In the genomic region with DNA sequence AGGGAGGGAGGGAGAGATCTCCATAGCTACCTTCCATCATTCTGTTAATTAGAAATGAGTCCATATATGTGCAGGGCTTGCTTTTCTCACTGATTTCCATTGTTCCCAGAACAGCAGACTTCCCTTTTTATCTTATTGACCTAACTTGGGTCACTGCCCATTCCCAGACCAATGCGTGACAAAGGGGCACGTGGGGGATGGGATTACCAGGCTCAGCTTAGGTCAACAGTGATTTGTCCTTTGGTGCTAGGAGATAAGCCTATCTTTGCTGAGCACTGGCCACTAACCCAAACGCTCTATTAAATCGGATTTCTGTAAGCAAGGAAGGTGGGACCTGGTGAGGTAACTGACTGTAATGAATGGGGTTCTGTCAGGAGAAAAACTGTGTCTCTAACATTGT, we compare ENCODE assay signal across 33 mouse cellular contexts. TPM values are rescaled to one million over a fixed set of nuclear protein-coding genes. Genes with fewer than 3 reads are reported as not detected.
DNase-seq lines count a peak whose midpoint lies in the region; ATAC-seq and TF ChIP-seq lines count a peak whose summit lies in the region.
"Had no signal": no experiment of that assay in that cellular context is flagged by ENCODE, and none has a peak within 500 bp of the region (broad histone marks: within the 10 kb centered on the region; RNA-seq: fewer than 3 reads in every experiment).

No protein-coding gene starts in this region.

- intact Hi-C loops in gastrocnemius, adult 2 months (cut with DNase I): loop anchor here (10.0 kb wide), 1 partner anchor 1109 kb away; the partner anchor contains the start of gene Pbdc1

- peaks cover 15% of the 10 kb centered on the region; the same call in 1 of the 2 replicates for H3K4me1 ChIP-seq in liver, adult 2 months (ENCODE audit: control insufficient read depth, insufficient read depth, low read length)
- peaks cover 19% of the 10 kb centered on the region for H3K4me1 ChIP-seq in liver, embryonic 12.5 days
- H3K4me1 ChIP-seq: intestine, embryonic 15.5 days; neural tube, embryonic 12.5 days; stomach, embryonic 15.5 days had no signal

- peaks cover 8% of the 10 kb centered on the region; the same call in 1 of the 2 replicates for H3K79me2 ChIP-seq in liver, adult 2 months (ENCODE audit: control insufficient read depth, insufficient read depth, low read length)

- no peak for TF ChIP-seq POLR2A in liver, adult 2 months (IDR thresholded peaks at IDR 0.05; ENCODE audit: extremely low read depth, insufficient read depth, low read length)

- H3K4me3 ChIP-seq in liver, adult 2 months (ENCODE audit: insufficient read depth, low read depth, low read length): no peak overlapping the region
- no peak overlapping the region for H3K4me3 ChIP-seq in liver, embryonic 12.5 days
- no peak overlapping the region for H3K4me3 ChIP-seq in gastrocnemius, adult 2 months
- H3K4me3 ChIP-seq: embryonic facial prominence, embryonic 12.5 days; heart, adult 2 months; heart, embryonic 12.5 days; hindbrain, embryonic 12.5 days; intestine, embryonic 15.5 days; liver, embryonic 13.5 days; myocyte; neural tube, embryonic 12.5 days; stomach, embryonic 15.5 days had no signal

- no peaks in the 10 kb centered on the region for H3K9me3 ChIP-seq in liver, embryonic 12.5 days (replicated peaks)
- H3K9me3 ChIP-seq: embryonic facial prominence, embryonic 12.5 days; heart, embryonic 12.5 days; hindbrain, embryonic 12.5 days; intestine, embryonic 15.5 days; liver, embryonic 13.5 days; neural tube, embryonic 12.5 days; stomach, embryonic 15.5 days had no signal

- DNase-seq in liver, adult 2 months (ENCODE audit: extremely low read depth, low read depth, low spot score): peak; percentile 73
- DNase-seq in embryo, embryonic 10 days (ENCODE audit: low spot score): peak; percentile 57
- peak; percentile 25 for DNase-seq in embryo, embryonic 9.5 days (ENCODE audit: extremely low spot score)
- peak; percentile 34 for DNase-seq in retina, postnatal 7 days (ENCODE audit: low read depth, low spot score)
- no peak for DNase-seq in gastrocnemius, adult 2 months
- DNase-seq in adrenal gland, postnatal 36 days: no peak
- no peak for DNase-seq in layer of hippocampus, adult 9-10 months (ENCODE audit: low spot score)
- DNase-seq: adrenal gland, postnatal 14 days; B cell, adult 2 months; cerebellum, adult 18-20 months; cerebellum, postnatal 10 days; heart, adult 2 months; heart, postnatal 10 days; kidney, adult 2 months; kidney, postnatal 4 days; liver, embryonic 13.5 days; lung, adult 2 months; lung, postnatal 10 days; right cerebral cortex, postnatal 25 days; thymus, postnatal 25 days had no signal

- no peak for TF ChIP-seq CTCF in liver, adult 2 months (IDR thresholded peaks at IDR 0.05; ENCODE audit: low read depth, low read length)
- no peak for TF ChIP-seq CTCF in gastrocnemius, adult 2 months (IDR thresholded peaks at IDR 0.05)

- no peak overlapping the region for H3K9ac ChIP-seq in liver, adult 2 months (ENCODE audit: low read depth, low read length)
- H3K9ac ChIP-seq in liver, embryonic 12.5 days: no peak overlapping the region
- H3K9ac ChIP-seq: embryonic facial prominence, embryonic 12.5 days; heart, embryonic 12.5 days; hindbrain, embryonic 12.5 days; intestine, embryonic 15.5 days; liver, embryonic 13.5 days; neural tube, embryonic 12.5 days; stomach, embryonic 15.5 days had no signal

- no peaks in the 10 kb centered on the region for H3K27me3 ChIP-seq in liver, adult 2 months (ENCODE audit: control insufficient read depth, insufficient read depth, low read length)
- H3K27me3 ChIP-seq in liver, embryonic 12.5 days (replicated peaks): peaks cover 7% of the 10 kb centered on the region; the same call in 1 of the 2 replicates
- H3K27me3 ChIP-seq: heart, embryonic 12.5 days; hindbrain, embryonic 12.5 days; intestine, embryonic 15.5 days; neural tube, embryonic 12.5 days; stomach, embryonic 15.5 days had no signal

- no peak for ATAC-seq in liver, embryonic 12.5 days
- ATAC-seq: activated CD4-positive, CD25-positive, alpha-beta regulatory T cell, adult 4 months; forebrain, embryonic 16.5 days; hindbrain, postnatal 0 days; intestine, embryonic 15.5 days; midbrain, embryonic 16.5 days had no signal

- no peak overlapping the region for H3K4me2 ChIP-seq in liver, embryonic 12.5 days
- H3K4me2 ChIP-seq: embryonic facial prominence, embryonic 12.5 days; heart, embryonic 12.5 days; hindbrain, embryonic 12.5 days; intestine, embryonic 15.5 days; liver, embryonic 13.5 days; neural tube, embryonic 12.5 days; stomach, embryonic 15.5 days had no signal

- peaks cover under 1% of the 10 kb centered on the region for H3K36me3 ChIP-seq in liver, adult 2 months (ENCODE audit: control insufficient read depth, insufficient read depth, low read length)
- H3K36me3 ChIP-seq in liver, embryonic 12.5 days: no peaks in the 10 kb centered on the region
- H3K36me3 ChIP-seq: embryonic facial prominence, embryonic 12.5 days; heart, embryonic 12.5 days; hindbrain, embryonic 12.5 days; intestine, embryonic 15.5 days; liver, embryonic 13.5 days; neural tube, embryonic 12.5 days; stomach, embryonic 15.5 days had no signal

- H3K27ac ChIP-seq in liver, adult 2 months (replicated peaks; ENCODE audit: insufficient read depth, low read depth, low read length): no peak overlapping the region
- no peak overlapping the region for H3K27ac ChIP-seq in liver, embryonic 12.5 days
- H3K27ac ChIP-seq in gastrocnemius, adult 2 months: no peak overlapping the region
- H3K27ac ChIP-seq: heart, adult 2 months; hindbrain, postnatal 0 days; intestine, embryonic 15.5 days; liver, embryonic 13.5 days; macrophage; neural tube, embryonic 12.5 days; stomach, embryonic 15.5 days had no signal

- WGBS in liver, adult 2 months: 1% methylated on average over 4 of the region's 4 CpGs
- WGBS in liver, embryonic 12.5 days (ENCODE audit: insufficient replicate concordance): 21% methylated on average over 4 of the region's 4 CpGs

RNA-seq across cellular contexts. Expression of gene Pgk1, which starts 2.6 kb away (rescaled TPM):
- total RNA-seq in liver, adult 2 months (2014; rRNA removed): 472 and 496 TPM in 2 replicates
- polyA plus RNA-seq in liver, adult 2 months (2012; rRNA removed): 134 and 154 TPM in 2 replicates
- polyA plus RNA-seq in liver, embryonic 12.5 days (2016; fragmentation: Nextera tagmentation; extraction: Ambion mirVana): 271 and 290 TPM in 2 replicates
- 1,000 to 10,000 TPM in 1 of 2 experiments, 100 to 1,000 TPM in 1; 915 to 1,167 TPM for total RNA-seq in gastrocnemius, adult 2 months (2021)
- total RNA-seq in adrenal gland, postnatal 36 days (2021): 100 to 1,000 TPM; 319 to 359 TPM

RNA-seq across cellular contexts. Expression of gene Taf9b, which starts 36.7 kb away (rescaled TPM):
- 0.83 and 1.3 TPM in 2 replicates for total RNA-seq in liver, adult 2 months (2014; rRNA removed)
- 0.29 and 0.40 TPM in 2 replicates for polyA plus RNA-seq in liver, adult 2 months (2012; rRNA removed)
- polyA plus RNA-seq in liver, embryonic 12.5 days (2016; fragmentation: Nextera tagmentation; extraction: Ambion mirVana): 7.8 and 8.8 TPM in 2 replicates
- total RNA-seq in gastrocnemius, adult 2 months (2021): 1 to 10 TPM; 8.2 to 8.4 TPM
- 10 to 100 TPM; 17.3 to 28.7 TPM for total RNA-seq in adrenal gland, postnatal 36 days (2021)

RNA-seq across cellular contexts. Expression of gene Tlr13, which starts 41.3 kb away (rescaled TPM):
- 1.9 and 2.4 TPM in 2 replicates for total RNA-seq in liver, adult 2 months (2014; rRNA removed)
- 0.19 and 0.71 TPM in 2 replicates for polyA plus RNA-seq in liver, adult 2 months (2012; rRNA removed)
- 0.38 and 0.56 TPM in 2 replicates for polyA plus RNA-seq in liver, embryonic 12.5 days (2016; fragmentation: Nextera tagmentation; extraction: Ambion mirVana)
- total RNA-seq in gastrocnemius, adult 2 months (2021): under 1 TPM; 0.11 to 0.15 TPM
- 1 to 10 TPM; 2.0 to 2.2 TPM for total RNA-seq in adrenal gland, postnatal 36 days (2021)
- polyA plus RNA-seq: myocyte had no signal

Comparison
In these comparisons a context has a peak if more than half of its experiments do, and no peak if none do; other contexts are left out.
1. DNase-seq: peak in liver, adult 2 months (single experiment), embryo, embryonic 10 days (single experiment), embryo, embryonic 9.5 days (single experiment) and retina, postnatal 7 days (single experiment); none in gastrocnemius, adult 2 months (single experiment), adrenal gland, postnatal 36 days (0 of 2) and layer of hippocampus, adult 9-10 months (single experiment).